Mouse (Mus musculus) heart, adult 2 months (tissue): Measurements from ENCODE around the gene Bahcc1.

ENCODE experiments used
- EP300 ChIP-seq: fragments of 200-500 bp; IDR thresholded peaks from 2 replicates; pipeline ENCODE4 v1.6.1; 2011; ENCODE audit warnings: low read depth, low read length, control low read depth; ENCODE audit not compliant: insufficient read depth
- POLR2A ChIP-seq: fragments of 200-500 bp; IDR thresholded peaks from 2 replicates; pipeline ENCODE4 v1.6.1; 2011; ENCODE audit warnings: mild to moderate bottlenecking, low read depth, low read length, control low read depth; ENCODE audit not compliant: insufficient read depth

DNA sequence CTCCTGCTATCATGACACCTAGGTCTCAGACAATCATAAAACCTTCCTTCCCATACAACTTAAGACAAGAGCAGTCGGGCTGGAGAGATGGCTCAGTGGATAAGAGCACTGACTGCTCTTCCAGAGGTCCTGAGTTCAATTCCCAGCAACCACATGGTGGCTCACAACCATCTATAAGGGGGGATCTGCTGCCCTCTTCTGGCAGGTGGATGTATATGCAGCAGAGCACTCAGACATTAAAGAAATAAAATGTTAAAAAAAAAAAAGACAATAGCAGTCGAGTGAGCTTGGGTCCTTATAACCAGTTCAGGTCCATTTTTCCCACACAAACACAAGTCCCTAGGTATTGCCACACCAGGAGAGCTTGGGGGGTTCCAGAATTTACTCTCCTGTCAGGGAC, 23.9 kb upstream of the Bahcc1 start:
- TF ChIP-seq POLR2A: no peak
- 0 out of 2 replicates have a peak, but pooled peaks have one; percentile 23 for TF ChIP-seq EP300
